ENCODE assay signal across 33 mouse cellular contexts in genomic region chr7:92024928-92025327, GRCm38 (mm10).
"Had no signal": no experiment of that assay in that cellular context is flagged by ENCODE, and none has a peak within 500 bp of the region (broad histone marks: within the 10 kb centered on the region; RNA-seq: fewer than 3 reads in every experiment).

No protein-coding gene starts in this region.

- H3K36me3 ChIP-seq: heart, embryonic 10.5 days; heart, embryonic 12.5 days; heart, embryonic 13.5 days; heart, embryonic 15.5 days; hindbrain, embryonic 10.5 days; hindbrain, embryonic 12.5 days; hindbrain, embryonic 13.5 days; hindbrain, embryonic 15.5 days; kidney, embryonic 15.5 days had no signal

- H3K27me3 ChIP-seq: heart, embryonic 12.5 days; heart, embryonic 13.5 days; heart, embryonic 15.5 days; hindbrain, embryonic 12.5 days; hindbrain, embryonic 13.5 days; hindbrain, embryonic 15.5 days; kidney, embryonic 15.5 days had no signal

- H3K9me3 ChIP-seq: heart, embryonic 10.5 days; heart, embryonic 12.5 days; heart, embryonic 13.5 days; heart, embryonic 15.5 days; hindbrain, embryonic 10.5 days; hindbrain, embryonic 12.5 days; hindbrain, embryonic 13.5 days; hindbrain, embryonic 15.5 days; kidney, embryonic 15.5 days had no signal

- DNase-seq: heart, postnatal 10 days; heart, postnatal 14 days; heart, postnatal 36 days; heart, postnatal 4 days; kidney, adult 11 months; kidney, adult 18-20 months; kidney, adult 2 months; kidney, adult 8-10 months; kidney, adult 9 months; kidney, postnatal 10 days; kidney, postnatal 14 days; kidney, postnatal 25 days; kidney, postnatal 36 days; kidney, postnatal 4 days; layer of hippocampus, adult 9-11 months; layer of hippocampus, postnatal 36 days had no signal

- H3K9ac ChIP-seq: heart, embryonic 12.5 days; heart, embryonic 13.5 days; heart, embryonic 15.5 days; hindbrain, embryonic 12.5 days; hindbrain, embryonic 13.5 days; hindbrain, embryonic 14.5 days; hindbrain, embryonic 15.5 days; kidney, embryonic 15.5 days had no signal

- H3K4me3 ChIP-seq: heart, embryonic 10.5 days; heart, embryonic 12.5 days; heart, embryonic 13.5 days; heart, embryonic 15.5 days; hindbrain, embryonic 10.5 days; hindbrain, embryonic 12.5 days; hindbrain, embryonic 13.5 days; hindbrain, embryonic 15.5 days; kidney, embryonic 15.5 days; layer of hippocampus, adult 2 months; left cerebral cortex, adult 2 months had no signal

- H3K4me1 ChIP-seq: heart, embryonic 10.5 days; heart, embryonic 12.5 days; heart, embryonic 13.5 days; heart, embryonic 15.5 days; hindbrain, embryonic 10.5 days; hindbrain, embryonic 12.5 days; hindbrain, embryonic 13.5 days; hindbrain, embryonic 15.5 days; kidney, embryonic 15.5 days had no signal

- H3K4me2 ChIP-seq: heart, embryonic 11.5 days; heart, embryonic 12.5 days; heart, embryonic 13.5 days; heart, embryonic 15.5 days; hindbrain, embryonic 12.5 days; hindbrain, embryonic 13.5 days; hindbrain, embryonic 14.5 days; hindbrain, embryonic 15.5 days; kidney, embryonic 15.5 days had no signal

- ATAC-seq: hindbrain, embryonic 16.5 days; hindbrain, postnatal 0 days; inflammation-experienced regulatory T-cells, adult 6 months had no signal

- H3K27ac ChIP-seq: heart, embryonic 10.5 days; heart, embryonic 13.5 days; heart, embryonic 15.5 days; hindbrain, embryonic 10.5 days; hindbrain, embryonic 12.5 days; hindbrain, embryonic 13.5 days; hindbrain, embryonic 14.5 days; hindbrain, embryonic 15.5 days; hindbrain, postnatal 0 days; kidney, embryonic 15.5 days; kidney, postnatal 0 days; layer of hippocampus, adult 2 months; left cerebral cortex, adult 2 months had no signal
